10 mouse cellular contexts compared by ENCODE assay signal in genomic region chr13:56295586-56295942, GRCm38 (mm10). TPM values are rescaled to one million over a fixed set of nuclear protein-coding genes. Genes with fewer than 3 reads are reported as not detected.
DNase-seq lines count a peak whose midpoint lies in the region; ATAC-seq and TF ChIP-seq lines count a peak whose summit lies in the region.
"Had no signal": no experiment of that assay in that cellular context is flagged by ENCODE, and none has a peak within 500 bp of the region (broad histone marks: within the 10 kb centered on the region; RNA-seq: fewer than 3 reads in every experiment).

No protein-coding gene starts in this region.

- H3K4me3 ChIP-seq in heart, embryonic 10.5 days: peak overlapping the region; percentile 71
- H3K4me3 ChIP-seq in heart, adult 2 months: no peak overlapping the region
- H3K4me3 ChIP-seq in ES-E14 (ENCODE audit: insufficient read depth in 1 of 2, low read depth in 1 of 2, low read length in 2 of 2, poor library complexity in 1 of 2, severe bottlenecking in 1 of 2): peak overlapping the region; percentile 69 to 83
- H3K4me3 ChIP-seq in forebrain, postnatal 0 days (ENCODE audit: low read depth, low read length): peak overlapping the region; percentile 38
- H3K4me3 ChIP-seq in midbrain, embryonic 10.5 days: peak overlapping the region; percentile 73

- TF ChIP-seq CTCF in heart, adult 2 months (IDR thresholded peaks at IDR 0.05): no peak
- TF ChIP-seq CTCF in forebrain, postnatal 0 days (IDR thresholded peaks at IDR 0.05; ENCODE audit: low read depth): no peak

- no peaks in the 10 kb centered on the region for H3K9me3 ChIP-seq in heart, embryonic 10.5 days
- H3K9me3 ChIP-seq in ES-E14 (ENCODE audit: control insufficient read depth, insufficient read depth, low read depth, low read length): no peaks in the 10 kb centered on the region
- H3K9me3 ChIP-seq in forebrain, postnatal 0 days (ENCODE audit: low read length): no peaks in the 10 kb centered on the region
- H3K9me3 ChIP-seq in midbrain, embryonic 10.5 days (replicated peaks): 0 out of 2 replicates have a peak, but pooled peaks cover 6% of the 10 kb centered on the region

- no peaks in the 10 kb centered on the region for H3K36me3 ChIP-seq in heart, embryonic 10.5 days
- H3K36me3 ChIP-seq in heart, adult 2 months (ENCODE audit: control insufficient read depth, insufficient read depth, low read length): no peaks in the 10 kb centered on the region
- H3K36me3 ChIP-seq in ES-E14 (ENCODE audit: control insufficient read depth, insufficient read depth, low read length, poor library complexity, severe bottlenecking): no peaks in the 10 kb centered on the region
- H3K36me3 ChIP-seq in forebrain, postnatal 0 days (ENCODE audit: insufficient read depth): no peaks in the 10 kb centered on the region
- no peaks in the 10 kb centered on the region for H3K36me3 ChIP-seq in midbrain, embryonic 10.5 days

- no peak overlapping the region for H3K9ac ChIP-seq in heart, adult 2 months (ENCODE audit: low read depth, low read length)
- H3K9ac ChIP-seq in ES-E14 (ENCODE audit: insufficient read depth, low read depth, low read length, poor library complexity, severe bottlenecking): peak overlapping the region; percentile 37
- H3K9ac ChIP-seq in forebrain, postnatal 0 days: peak overlapping the region; percentile 48

- peak overlapping the region; percentile 75; the same call in 1 of the 2 replicates for H3K27ac ChIP-seq in heart, embryonic 10.5 days
- H3K27ac ChIP-seq in heart, adult 2 months: no peak overlapping the region
- H3K27ac ChIP-seq in ES-E14 (ENCODE audit: insufficient read depth, low read depth, low read length, poor library complexity, severe bottlenecking): no peak overlapping the region
- no peak overlapping the region for H3K27ac ChIP-seq in forebrain, postnatal 0 days (ENCODE audit: low read depth, low read length)
- peak overlapping the region; percentile 78 for H3K27ac ChIP-seq in midbrain, embryonic 10.5 days (replicated peaks)

- TF ChIP-seq POLR2A in heart, adult 2 months (IDR thresholded peaks at IDR 0.05; ENCODE audit: insufficient read depth, low read depth, low read length): no peak

- TF ChIP-seq EP300 in heart, adult 2 months (IDR thresholded peaks at IDR 0.05; ENCODE audit: insufficient read depth, low read depth, low read length): no peak

- peaks cover 97% of the 10 kb centered on the region for H3K27me3 ChIP-seq in heart, embryonic 10.5 days (ENCODE audit: insufficient read depth, poor library complexity, severe bottlenecking)
- H3K27me3 ChIP-seq in heart, adult 2 months (ENCODE audit: control insufficient read depth, insufficient read depth, low read length): peaks cover 10% of the 10 kb centered on the region
- H3K27me3 ChIP-seq in forebrain, postnatal 0 days (ENCODE audit: insufficient read depth, low read length): peaks cover 36% of the 10 kb centered on the region
- peaks cover 93% of the 10 kb centered on the region for H3K27me3 ChIP-seq in midbrain, embryonic 10.5 days (ENCODE audit: low read depth, poor library complexity, severe bottlenecking)

- DNase-seq in heart, embryonic 10.5 days (ENCODE audit: low spot score): no peak
- no peak for DNase-seq in heart, adult 2 months
- DNase-seq in ES-E14 (ENCODE audit: low read depth, low spot score): peak; percentile 15
- DNase-seq in forebrain, postnatal 0 days: peak; percentile 31
- DNase-seq in midbrain, embryonic 10.5 days (ENCODE audit: low spot score): no peak
- no peak for DNase-seq in adrenal gland, postnatal 10 days
- DNase-seq in T-cell, adult 2 months (ENCODE audit: low spot score): no peak
- DNase-seq in left cerebral cortex, adult 9 months (ENCODE audit: low spot score in 2 of 2): no peak

- ATAC-seq in forebrain, postnatal 0 days: no peak

- no peaks in the 10 kb centered on the region for H3K79me2 ChIP-seq in heart, adult 2 months (replicated peaks; ENCODE audit: control insufficient read depth, insufficient read depth, low read length)

- intact Hi-C loops in heart, adult 2 months (cut with DNase I): no loop called here

- WGBS in heart, embryonic 10.5 days: 4% methylated on average over 13 of the region's 13 CpGs
- WGBS in heart, adult 2 months: 8% methylated on average over 13 of the region's 13 CpGs
- 7% methylated on average over 13 of the region's 13 CpGs for WGBS in forebrain, postnatal 0 days
- 4% methylated on average over 13 of the region's 13 CpGs for WGBS in midbrain, embryonic 10.5 days

- in situ Hi-C loops in ES-E14 (cut with MboI; ENCODE audit: low sequenced_read_pairs in 2 of 2, unreplicated experiment in 2 of 2): loop anchor here in 1 of 2 experiments (25.0 kb wide), 1 partner anchor 142 kb away; the partner anchor contains the start of genes Gm3045 and Slc25a48

- peak overlapping the region; percentile 56 for H3K4me2 ChIP-seq in forebrain, postnatal 0 days (ENCODE audit: low read depth)

- peaks cover 21% of the 10 kb centered on the region for H3K4me1 ChIP-seq in heart, embryonic 10.5 days
- no peaks in the 10 kb centered on the region; the same call in 1 of the 2 replicates for H3K4me1 ChIP-seq in heart, adult 2 months (ENCODE audit: control insufficient read depth, insufficient read depth, low read length)
- 0 out of 4 replicates have a peak, but pooled peaks cover 0 to 1% of the 10 kb centered on the region in 2 experiments for H3K4me1 ChIP-seq in ES-E14 (ENCODE audit: control insufficient read depth in 2 of 2, insufficient read depth in 2 of 2, low read length in 2 of 2, poor library complexity in 1 of 2)
- H3K4me1 ChIP-seq in forebrain, postnatal 0 days (ENCODE audit: insufficient read depth): no peaks in the 10 kb centered on the region
- peaks cover 31% of the 10 kb centered on the region for H3K4me1 ChIP-seq in midbrain, embryonic 10.5 days

TF ChIP-seq in ES-E14, 5 proteins besides CTCF, POLR2A, EP300 and RAD21:
- TF ChIP-seq ZNF384 (IDR thresholded peaks at IDR 0.05; ENCODE audit: low read depth, low read length): no peak
- TF ChIP-seq ZC3H11A (IDR thresholded peaks at IDR 0.05; ENCODE audit: borderline replicate concordance, low read depth, low read length): no peak
- no peak for TF ChIP-seq HCFC1 (IDR thresholded peaks at IDR 0.05; ENCODE audit: borderline replicate concordance, insufficient read depth, low read length)
- no peak for TF ChIP-seq CHD2 (IDR thresholded peaks at IDR 0.05; ENCODE audit: low read depth, low read length)
- TF ChIP-seq MAFK (IDR thresholded peaks at IDR 0.05; ENCODE audit: insufficient read depth, low read depth, low read length): no peak

RNA-seq across cellular contexts. Expression of gene Cxcl14, which starts 0.8 kb away (rescaled TPM):
- 1.6 and 8.6 TPM in 2 replicates for polyA plus RNA-seq in heart, embryonic 10.5 days (2016; fragmentation: Nextera tagmentation; extraction: Ambion mirVana)
- total RNA-seq in heart, adult 2 months (2021): 1 to 10 TPM; 5.5 to 6.2 TPM
- 15.7 and 22.1 TPM in 2 replicates for polyA plus RNA-seq in heart, adult 2 months (2012; rRNA removed)
- 2.6 and 2.8 TPM in 2 replicates for total RNA-seq in ES-E14 (2012; rRNA removed)
- 21.3 and 44.2 TPM in 2 replicates for total RNA-seq in forebrain, postnatal 0 days (2014; rRNA removed)
- polyA plus RNA-seq in forebrain, postnatal 0 days (2015; fragmentation: Nextera tagmentation; extraction: Ambion mirVana): 37.2 and 37.6 TPM in 2 replicates
- polyA plus RNA-seq in midbrain, embryonic 10.5 days (2016; fragmentation: Nextera tagmentation; extraction: Ambion mirVana): 5.4 and 9.3 TPM in 2 replicates
- 10 to 100 TPM; 15.0 to 16.3 TPM for total RNA-seq in adrenal gland, postnatal 10 days (2021)

RNA-seq across cellular contexts. Expression of gene Neurog1, which starts 43.6 kb away (rescaled TPM):
- 0.09 and 0.20 TPM in 2 replicates for polyA plus RNA-seq in heart, embryonic 10.5 days (2016; fragmentation: Nextera tagmentation; extraction: Ambion mirVana)
- not detected for total RNA-seq in heart, adult 2 months (2021)
- not detected in 2 replicates for polyA plus RNA-seq in heart, adult 2 months (2012; rRNA removed)
- total RNA-seq in ES-E14 (2012; rRNA removed): 0.45 and 0.48 TPM in 2 replicates
- total RNA-seq in forebrain, postnatal 0 days (2014; rRNA removed): 0.08 TPM in 1 of 2 replicates, not detected in the other
- polyA plus RNA-seq in forebrain, postnatal 0 days (2015; fragmentation: Nextera tagmentation; extraction: Ambion mirVana): not detected in 2 replicates
- polyA plus RNA-seq in midbrain, embryonic 10.5 days (2016; fragmentation: Nextera tagmentation; extraction: Ambion mirVana): 33.7 and 34.4 TPM in 2 replicates
- not detected for total RNA-seq in adrenal gland, postnatal 10 days (2021)
- polyA plus RNA-seq: C2C12; large intestine, adult 2 months had no signal

Comparison
In these comparisons a context has a peak if more than half of its experiments do, and no peak if none do; other contexts are left out.
1. H3K27ac ChIP-seq: peak in heart, embryonic 10.5 days (single experiment) and midbrain, embryonic 10.5 days (single experiment); none in heart, adult 2 months (single experiment), ES-E14 (single experiment) and forebrain, postnatal 0 days (single experiment).
2. DNase-seq: peak in ES-E14 (single experiment) and forebrain, postnatal 0 days (single experiment); none in heart, embryonic 10.5 days (single experiment), heart, adult 2 months (0 of 2), midbrain, embryonic 10.5 days (single experiment), adrenal gland, postnatal 10 days (single experiment), T-cell, adult 2 months (single experiment) and left cerebral cortex, adult 9 months (0 of 2).